Mouse (Mus musculus) kidney, embryonic 16.5 days (tissue): ENCODE results near the gene Sh3pxd2b. TPM values are rescaled to one million over a fixed set of nuclear protein-coding genes. Genes with fewer than 3 reads are reported as not detected.
A peak's percentile ranks its signal among the peaks of the same experiment; 100 is the strongest.

Source experiments
- ATAC-seq: fragments of 200-750 bp; cut with Nextera tagmentation; 2 replicates; pipeline ENCODE4 v1.8.0; 2017; ENCODE audit warnings: moderate TSS enrichment; ENCODE audit not compliant: low FRiP score, low TSS enrichment
- H3K27ac ChIP-seq: fragments of 300-500 bp; sonication (generic); 2 replicates; pipeline ENCODE4 v1.5.1; 2014; ENCODE audit warnings: low read length
- H3K27me3 ChIP-seq: fragments of 300-500 bp; sonication (generic); 2 replicates; pipeline ENCODE4 v1.6.1; 2014; ENCODE audit warnings: low read length, control low read depth, mixed read lengths; ENCODE audit not compliant: insufficient read depth
- H3K36me3 ChIP-seq: fragments of 300-500 bp; sonication (generic); 2 replicates; pipeline ENCODE4 v1.6.1; 2014; ENCODE audit warnings: low read length, control low read depth, mixed read lengths; ENCODE audit not compliant: insufficient read depth
- H3K4me1 ChIP-seq: fragments of 300-500 bp; sonication (generic); 2 replicates; pipeline ENCODE4 v1.6.1; 2014; ENCODE audit warnings: low read length, control low read depth, mixed read lengths; ENCODE audit not compliant: insufficient read depth
- H3K4me2 ChIP-seq: fragments of 300-500 bp; sonication (generic); replicated peaks from 2 replicates; pipeline ENCODE4 v1.6.1; 2014; ENCODE audit warnings: low read depth, low read length
- H3K4me3 ChIP-seq: fragments of 300-500 bp; sonication (generic); 2 replicates; pipeline ENCODE4 v1.5.1; 2014; ENCODE audit warnings: mild to moderate bottlenecking, low read length
- H3K9ac ChIP-seq: fragments of 300-500 bp; sonication (generic); replicated peaks from 2 replicates; pipeline ENCODE4 v1.6.1; 2014; ENCODE audit warnings: low read length
- H3K9me3 ChIP-seq: fragments of 300-500 bp; sonication (generic); 2 replicates; pipeline ENCODE4 v1.6.1; 2016; ENCODE audit warnings: low read length, control low read depth
- WGBS: fragments of 180-500 bp; shearing (Covaris S2); extraction: QIAGEN DNeasy Blood & Tissue Kit; methylation state at CpG from one replicate; pipeline ENCODE4 v1.1.7; 2014; 5-methylcytosine and 5-hydroxymethylcytosine counted together
- polyA plus RNA-seq: library from polyadenylated mRNA; unstranded; fragments of >200 nt; fragmentation: Nextera tagmentation; extraction: Ambion mirVana; gene quantifications from 2 replicates; pipeline ENCODE4 v1.2.1, GENCODE M21; 2015

Gene Sh3pxd2b
- polyA plus RNA-seq, 1 experiment from 2014 or later = 17.7 TPM

GRCm38 (mm10) chr11:32309446-32309845 lies 38.2 kb upstream of the Sh3pxd2b start:
- H3K36me3 ChIP-seq = no peaks in the 10 kb centered on the region
- peak; percentile 65 for ATAC-seq
- no peak overlapping the region for H3K4me2 ChIP-seq
- no peak overlapping the region for H3K9ac ChIP-seq
- no peak overlapping the region for H3K27ac ChIP-seq
- H3K4me3 ChIP-seq = no peak overlapping the region
- 32% methylated on average over 4 of the region's 4 CpGs for WGBS
- H3K4me1 ChIP-seq = peaks cover 11% of the 10 kb centered on the region
- no peaks in the 10 kb centered on the region for H3K9me3 ChIP-seq
- H3K27me3 ChIP-seq = no peaks in the 10 kb centered on the region

- no peak overlapping the region for H3K4me3 ChIP-seq
- no peak overlapping the region for H3K4me2 ChIP-seq
- 74% methylated on average over 3 of the region's 3 CpGs for WGBS
- H3K9me3 ChIP-seq = no peaks in the 10 kb centered on the region
- H3K36me3 ChIP-seq = no peaks in the 10 kb centered on the region
- peak; percentile 31; the same call in 1 of the 2 replicates for ATAC-seq
- no peak overlapping the region for H3K9ac ChIP-seq
- peaks cover 11% of the 10 kb centered on the region for H3K4me1 ChIP-seq
- H3K27ac ChIP-seq = no peak overlapping the region
- no peaks in the 10 kb centered on the region for H3K27me3 ChIP-seq
Measured at GRCm38 (mm10) chr11:32309928-32310327, 37.7 kb upstream of the Sh3pxd2b start.

GRCm38 (mm10) chr11:32316009-32316408 lies 31.6 kb upstream of the Sh3pxd2b start:
- no peaks in the 10 kb centered on the region for H3K4me1 ChIP-seq
- no peaks in the 10 kb centered on the region for H3K9me3 ChIP-seq
- H3K27me3 ChIP-seq = no peaks in the 10 kb centered on the region
- H3K9ac ChIP-seq = no peak overlapping the region
- no peak overlapping the region for H3K27ac ChIP-seq
- no peak for ATAC-seq
- WGBS = 85% methylated on average over 3 of the region's 3 CpGs
- H3K4me2 ChIP-seq = no peak overlapping the region
- H3K4me3 ChIP-seq = no peak overlapping the region
- no peaks in the 10 kb centered on the region for H3K36me3 ChIP-seq

- ATAC-seq = no peak
- 69% methylated on average over 11 of the region's 11 CpGs for WGBS
Measured at GRCm38 (mm10) chr11:32320507-32321195, 27.0 kb upstream of the Sh3pxd2b start.

GRCm38 (mm10) chr11:32321196-32321565 lies 26.4 kb upstream of the Sh3pxd2b start:
- no peak for ATAC-seq

More at GRCm38 (mm10) chr11:32320507-32321195, 27.0 kb upstream of the Sh3pxd2b start:
- Histone ChIP-seq H3K36me3 (no peaks in the 10 kb centered on the region), H3K9me3 (no peaks in the 10 kb centered on the region), H3K27ac (no peak overlapping the region), H3K4me1 (no peaks in the 10 kb centered on the region; the same call in 1 of the 2 replicates), H3K4me2 (no peak overlapping the region), H3K9ac (no peak overlapping the region), H3K27me3 (no peaks in the 10 kb centered on the region), H3K4me3 (no peak overlapping the region)

GRCm38 (mm10) chr11:32324609-32325008 lies 23.0 kb upstream of the Sh3pxd2b start:
- Histone ChIP-seq H3K4me2 (peak overlapping the region; percentile 52), H3K4me3 (peak overlapping the region; percentile 27), H3K36me3 (no peaks in the 10 kb centered on the region), H3K9ac (peak overlapping the region; percentile 40), H3K9me3 (no peaks in the 10 kb centered on the region), H3K27ac (no peak overlapping the region), H3K4me1 (no peaks in the 10 kb centered on the region; the same call in 1 of the 2 replicates), H3K27me3 (no peaks in the 10 kb centered on the region)
- ATAC-seq = peak; percentile 93
- WGBS = 6% methylated on average over 15 of the region's 15 CpGs

More at GRCm38 (mm10) chr11:32321196-32321565, 26.4 kb upstream of the Sh3pxd2b start:
- 43% methylated on average over 8 of the region's 8 CpGs for WGBS
- H3K4me2 ChIP-seq = no peak overlapping the region
- no peak overlapping the region for H3K27ac ChIP-seq
- no peaks in the 10 kb centered on the region for H3K36me3 ChIP-seq
- no peak overlapping the region for H3K4me3 ChIP-seq
- no peaks in the 10 kb centered on the region for H3K27me3 ChIP-seq
- no peaks in the 10 kb centered on the region; the same call in 1 of the 2 replicates for H3K4me1 ChIP-seq
- H3K9me3 ChIP-seq = no peaks in the 10 kb centered on the region
- no peak overlapping the region for H3K9ac ChIP-seq

GRCm38 (mm10) chr11:32331075-32331474 lies 16.5 kb upstream of the Sh3pxd2b start:
- peak; percentile 49; the same call in 1 of the 2 replicates for ATAC-seq
- Histone ChIP-seq H3K9me3 (peaks cover 3% of the 10 kb centered on the region; the same call in 1 of the 2 replicates), H3K4me3 (no peak overlapping the region), H3K27ac (peak overlapping the region; percentile 41), H3K9ac (no peak overlapping the region), H3K4me2 (no peak overlapping the region; the same call in 1 of the 2 replicates), H3K4me1 (peaks cover 12% of the 10 kb centered on the region), H3K36me3 (no peaks in the 10 kb centered on the region), H3K27me3 (no peaks in the 10 kb centered on the region)
- WGBS = 23% methylated on average over 6 of the region's 6 CpGs

- WGBS = 67% methylated on average over 5 of the region's 5 CpGs
- no peak for ATAC-seq
- peaks cover 12% of the 10 kb centered on the region for H3K4me1 ChIP-seq
Measured at GRCm38 (mm10) chr11:32331861-32332260, 15.8 kb upstream of the Sh3pxd2b start.

GRCm38 (mm10) chr11:32333235-32333634 lies 14.4 kb upstream of the Sh3pxd2b start:
- no peak overlapping the region for H3K4me3 ChIP-seq
- H3K4me1 ChIP-seq = peaks cover 12% of the 10 kb centered on the region
- WGBS = 74% methylated on average over 2 of the region's 2 CpGs
- no peak overlapping the region for H3K9ac ChIP-seq
- no peaks in the 10 kb centered on the region for H3K36me3 ChIP-seq
- peaks cover 9% of the 10 kb centered on the region; the same call in 1 of the 2 replicates for H3K9me3 ChIP-seq
- no peak overlapping the region for H3K4me2 ChIP-seq
- no peaks in the 10 kb centered on the region for H3K27me3 ChIP-seq
- ATAC-seq = no peak
- H3K27ac ChIP-seq = no peak overlapping the region

More at GRCm38 (mm10) chr11:32331861-32332260, 15.8 kb upstream of the Sh3pxd2b start:
- Histone ChIP-seq H3K27me3 (no peaks in the 10 kb centered on the region), H3K27ac (no peak overlapping the region), H3K9ac (no peak overlapping the region), H3K9me3 (peaks cover 7% of the 10 kb centered on the region; the same call in 1 of the 2 replicates), H3K36me3 (no peaks in the 10 kb centered on the region), H3K4me3 (no peak overlapping the region), H3K4me2 (no peak overlapping the region)

- H3K9me3 ChIP-seq = peaks cover 9% of the 10 kb centered on the region; the same call in 1 of the 2 replicates
- no peak for ATAC-seq
- 93% methylated on average over 6 of the region's 6 CpGs for WGBS
Measured at GRCm38 (mm10) chr11:32336435-32336907, 11.1 kb upstream of the Sh3pxd2b start.

More at GRCm38 (mm10) chr11:32336435-32336907, 11.1 kb upstream of the Sh3pxd2b start:
- H3K4me1 ChIP-seq = peaks cover 10% of the 10 kb centered on the region
- no peak overlapping the region for H3K4me3 ChIP-seq
- no peak overlapping the region for H3K9ac ChIP-seq
- H3K27ac ChIP-seq = no peak overlapping the region
- H3K27me3 ChIP-seq = no peaks in the 10 kb centered on the region
- H3K36me3 ChIP-seq = no peaks in the 10 kb centered on the region
- no peak overlapping the region for H3K4me2 ChIP-seq
